ENCODE assay signal across 22 mouse cellular contexts in the genomic region with DNA sequence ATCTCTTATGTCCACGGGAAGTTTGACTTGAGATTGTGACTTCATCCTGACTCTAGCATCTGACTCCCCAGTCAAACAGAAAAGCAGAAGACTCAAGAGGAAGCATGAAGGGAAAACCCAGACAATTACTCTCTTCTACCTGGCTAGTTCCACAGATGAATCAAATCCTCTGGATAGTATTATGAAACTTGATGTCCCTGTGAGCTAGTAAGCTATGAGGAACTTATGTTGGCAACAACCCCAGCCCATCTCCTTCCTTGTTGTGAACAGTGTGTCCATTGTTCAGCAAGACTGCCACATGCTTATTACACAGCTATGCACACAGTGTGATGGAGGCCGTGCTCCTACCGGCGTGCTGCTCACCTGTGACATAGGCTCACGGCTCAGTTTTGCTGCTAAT.
A peak's percentile ranks its signal among the peaks of the same experiment; 100 is the strongest.
DNase-seq lines count a peak whose midpoint lies in the region; ATAC-seq and TF ChIP-seq lines count a peak whose summit lies in the region.
"Had no signal": no experiment of that assay in that cellular context is flagged by ENCODE, and none has a peak within 500 bp of the region (broad histone marks: within the 10 kb centered on the region; RNA-seq: fewer than 3 reads in every experiment).

No protein-coding gene starts in this region.

- DNase-seq in thymus, postnatal 0 days (ENCODE audit: low spot score) = peak; percentile 11
- DNase-seq in thymus, adult 2 months = no peak
- DNase-seq in ovary, postnatal 36 days (ENCODE audit: low spot score) = no peak
- no peak for DNase-seq in stomach, postnatal 0 days (ENCODE audit: low spot score)
- no peak for DNase-seq in left cerebral cortex, postnatal 36 days (ENCODE audit: low spot score in 2 of 2)
- DNase-seq: adrenal gland, adult 2 months; adrenal gland, postnatal 25 days; cerebellum, adult 2 months; cerebellum, postnatal 14 days; gastrocnemius, postnatal 14 days had no signal

- H3K36me3 ChIP-seq in thymus, adult 2 months (ENCODE audit: control insufficient read depth, insufficient read depth, low read length) = no peaks in the 10 kb centered on the region
- no peaks in the 10 kb centered on the region for H3K36me3 ChIP-seq in megakaryocyte, embryonic 14.5 days (replicated peaks; ENCODE audit: low read length)
- H3K36me3 ChIP-seq in stomach, postnatal 0 days (ENCODE audit: control insufficient read depth, insufficient read depth, low read length) = no peaks in the 10 kb centered on the region
- H3K36me3 ChIP-seq: embryonic facial prominence, embryonic 15.5 days; heart, embryonic 12.5 days; hindbrain, embryonic 10.5 days; intestine, embryonic 15.5 days had no signal

- H3K4me2 ChIP-seq in stomach, postnatal 0 days (replicated peaks; ENCODE audit: low read depth) = no peak overlapping the region
- H3K4me2 ChIP-seq: embryonic facial prominence, embryonic 15.5 days; heart, embryonic 12.5 days; hindbrain, embryonic 14.5 days; intestine, embryonic 15.5 days had no signal

- no peak for TF ChIP-seq POLR2A in thymus, adult 2 months (IDR thresholded peaks at IDR 0.05; ENCODE audit: control insufficient read depth, extremely low read depth, insufficient read depth, low read length, poor library complexity)

- H3K9me3 ChIP-seq in megakaryocyte, embryonic 14.5 days = peaks cover 4% of the 10 kb centered on the region; the same call in 1 of the 2 replicates
- no peaks in the 10 kb centered on the region for H3K9me3 ChIP-seq in stomach, postnatal 0 days (ENCODE audit: control insufficient read depth, low read length)
- H3K9me3 ChIP-seq: embryonic facial prominence, embryonic 15.5 days; heart, embryonic 12.5 days; hindbrain, embryonic 10.5 days; intestine, embryonic 15.5 days had no signal

- H3K4me1 ChIP-seq in thymus, adult 2 months (replicated peaks; ENCODE audit: control insufficient read depth, insufficient read depth, low read length) = peaks cover 4% of the 10 kb centered on the region
- peaks cover 10% of the 10 kb centered on the region for H3K4me1 ChIP-seq in megakaryocyte, embryonic 14.5 days
- H3K4me1 ChIP-seq in stomach, postnatal 0 days (replicated peaks; ENCODE audit: control insufficient read depth, insufficient read depth) = no peaks in the 10 kb centered on the region
- H3K4me1 ChIP-seq: heart, embryonic 12.5 days; intestine, embryonic 15.5 days had no signal

- intact Hi-C loops in left cerebral cortex, postnatal 36 days (cut with DNase I) = no loop called here

- H3K9ac ChIP-seq in stomach, postnatal 0 days (ENCODE audit: low read length) = no peak overlapping the region
- H3K9ac ChIP-seq: embryonic facial prominence, embryonic 15.5 days; heart, embryonic 12.5 days; hindbrain, embryonic 14.5 days; intestine, embryonic 15.5 days had no signal

- H3K27me3 ChIP-seq in thymus, adult 2 months (ENCODE audit: control insufficient read depth, insufficient read depth, low read length) = no peaks in the 10 kb centered on the region
- peaks cover 1% of the 10 kb centered on the region for H3K27me3 ChIP-seq in megakaryocyte, embryonic 14.5 days (replicated peaks)
- no peaks in the 10 kb centered on the region for H3K27me3 ChIP-seq in stomach, postnatal 0 days (ENCODE audit: control insufficient read depth, insufficient read depth, low read length)
- H3K27me3 ChIP-seq: embryonic facial prominence, embryonic 15.5 days; heart, embryonic 12.5 days; intestine, embryonic 15.5 days; Patski had no signal

- WGBS in thymus, adult 2 months = 83% methylated on average over 5 of the region's 5 CpGs
- WGBS in stomach, postnatal 0 days = 73% methylated on average over 5 of the region's 5 CpGs

- no peak for TF ChIP-seq EP300 in stomach, postnatal 0 days (optimal IDR thresholded peaks at IDR 0.05)

- ATAC-seq in common myeloid progenitor, adult 5-6 weeks (replicated peaks; ENCODE audit: low read depth, poor library complexity, severe bottlenecking) = peak; percentile 28
- no peak for ATAC-seq in stomach, postnatal 0 days (ENCODE audit: low FRiP score, low TSS enrichment)
- ATAC-seq: activated CD4-positive, CD25-positive, alpha-beta regulatory T cell, adult 4 months; CD4-positive, CD25-positive, alpha-beta regulatory T cell, adult 4 months; forebrain, embryonic 16.5 days; intestine, embryonic 15.5 days; Patski had no signal

- TF ChIP-seq CTCF in thymus, adult 2 months (IDR thresholded peaks at IDR 0.05; ENCODE audit: borderline replicate concordance, control insufficient read depth, extremely low read depth, insufficient read depth, low read length, poor library complexity) = no peak
- no peak for TF ChIP-seq CTCF in stomach, postnatal 0 days (IDR thresholded peaks at IDR 0.05; ENCODE audit: low read depth)

- H3K4me3 ChIP-seq in thymus, adult 2 months (ENCODE audit: control insufficient read depth, insufficient read depth, low read length) = no peak overlapping the region
- peak overlapping the region; percentile 69 for H3K4me3 ChIP-seq in megakaryocyte, embryonic 14.5 days (replicated peaks)
- no peak overlapping the region for H3K4me3 ChIP-seq in stomach, postnatal 0 days (ENCODE audit: low read depth, low read length)
- H3K4me3 ChIP-seq: embryonic facial prominence, embryonic 15.5 days; erythroblast, embryonic 14.5 days; heart, embryonic 12.5 days; hindbrain, embryonic 10.5 days; intestine, embryonic 15.5 days had no signal

- H3K27ac ChIP-seq in thymus, adult 2 months (ENCODE audit: control insufficient read depth, insufficient read depth, low read length) = no peak overlapping the region
- no peak overlapping the region for H3K27ac ChIP-seq in stomach, postnatal 0 days (replicated peaks)
- H3K27ac ChIP-seq: embryonic facial prominence, embryonic 15.5 days; hindbrain, embryonic 10.5 days; hindbrain, embryonic 14.5 days; intestine, embryonic 15.5 days had no signal
